Mouse (Mus musculus) erythroid progenitor cell, adult 5-6 weeks (primary cell): ENCODE measurements at regions not wholly inside any gene's neighbourhood (a gene's known extent, or its start where the extent isn't known, plus 50 kb on each side); places are given as distances from the start of the nearest gene placed in this dataset.

Experiments used
- ATAC-seq: replicated peaks from 2 replicates; pipeline ENCODE4 v1.8.0; 2016; ENCODE audit warnings: moderate number of reproducible peaks, mild to moderate bottlenecking, moderate TSS enrichment, inconsistent platforms; ENCODE audit not compliant: poor library complexity, low FRiP score, severe bottlenecking

DNA sequence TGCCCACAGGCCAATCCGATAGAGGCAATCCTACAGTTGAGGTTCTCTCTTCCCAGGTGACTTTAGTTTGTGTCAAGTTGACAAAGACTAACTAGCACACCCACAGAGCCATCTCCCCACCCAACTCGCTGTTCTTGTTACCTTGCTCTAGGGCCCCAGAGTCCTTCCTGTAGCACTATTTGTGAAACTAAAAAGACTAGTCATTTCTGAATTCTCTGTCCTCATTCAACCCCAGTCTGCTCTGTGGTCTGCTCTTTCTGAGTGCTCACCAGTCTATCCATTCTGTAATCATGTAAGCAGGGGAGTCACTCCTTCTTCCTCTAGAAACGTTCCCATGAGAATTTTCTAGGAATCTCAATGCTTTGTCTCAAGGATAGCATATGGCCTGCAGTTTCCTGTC, 184.2 kb upstream of the Xylt1 start:
- ATAC-seq: no peak

DNA sequence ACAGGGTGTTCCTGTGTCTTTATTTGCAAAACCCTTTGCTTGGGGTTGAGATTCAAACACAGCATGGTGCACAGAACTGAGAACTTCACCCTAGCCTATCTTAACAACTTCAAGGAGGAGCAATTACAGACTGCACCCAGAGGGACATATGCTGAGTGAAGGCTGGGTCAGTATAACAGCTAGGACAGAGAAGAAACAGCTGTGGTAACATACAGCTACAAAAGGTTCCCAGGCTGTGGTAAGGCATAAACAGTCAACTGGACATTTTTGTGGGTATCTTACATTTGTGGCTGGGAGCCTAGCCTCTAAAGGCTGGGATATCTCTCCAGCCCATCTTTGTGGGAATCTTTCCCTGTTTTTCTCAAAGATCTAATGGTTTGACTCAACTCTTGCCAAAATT, 154.5 kb upstream of the Xylt1 start:
- no peak for ATAC-seq

- ATAC-seq: no peak
Measured at GRCm38 (mm10) chr7:117229619-117230018, 151.2 kb upstream of the Xylt1 start.

GRCm38 (mm10) chr7:117256819-117257218, 124.0 kb upstream of the Xylt1 start:
- no peak for ATAC-seq

DNA sequence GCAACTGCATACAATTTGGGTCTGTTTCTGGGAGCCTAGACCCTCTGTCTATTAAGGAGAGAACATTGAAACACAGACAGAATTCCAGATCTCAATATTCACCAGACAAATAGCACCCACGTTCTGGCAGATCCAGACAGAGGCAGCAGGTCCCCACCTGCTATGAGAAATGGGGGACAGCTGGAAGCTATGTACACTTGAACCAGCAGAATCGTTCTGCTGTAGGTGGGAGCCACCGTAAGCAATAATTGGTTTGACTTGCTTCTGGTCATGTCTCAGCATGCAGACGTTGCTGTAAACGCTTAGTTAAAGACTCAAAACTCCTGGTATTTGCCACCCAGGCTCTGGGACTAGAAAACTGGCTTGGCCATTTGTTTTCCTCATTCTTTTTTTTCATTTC, 122.2 kb upstream of the Xylt1 start:
- ATAC-seq: no peak

DNA sequence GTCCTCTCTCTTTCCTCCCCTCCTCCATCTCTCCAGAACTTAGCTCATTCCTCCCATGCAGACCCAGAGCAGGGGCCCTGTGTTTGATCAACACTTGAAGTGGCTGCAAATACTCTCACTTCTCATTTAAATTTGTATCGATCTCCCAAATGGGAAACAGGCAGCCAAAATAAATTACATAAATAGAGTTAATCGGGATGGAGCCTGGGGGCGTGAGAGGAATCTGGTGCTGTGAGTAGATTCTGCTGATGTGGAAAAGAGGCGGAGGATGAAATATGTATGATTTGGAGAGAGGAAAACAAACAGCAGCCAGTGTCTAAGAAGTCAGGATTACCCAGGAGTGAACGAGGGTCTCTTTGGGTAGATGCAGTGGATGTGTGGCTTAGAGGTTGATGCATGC, 121.6 kb upstream of the Xylt1 start:
- ATAC-seq: no peak

- no peak for ATAC-seq
Measured at GRCm38 (mm10) chr7:117259674-117260294, 121.0 kb upstream of the Xylt1 start.

DNA sequence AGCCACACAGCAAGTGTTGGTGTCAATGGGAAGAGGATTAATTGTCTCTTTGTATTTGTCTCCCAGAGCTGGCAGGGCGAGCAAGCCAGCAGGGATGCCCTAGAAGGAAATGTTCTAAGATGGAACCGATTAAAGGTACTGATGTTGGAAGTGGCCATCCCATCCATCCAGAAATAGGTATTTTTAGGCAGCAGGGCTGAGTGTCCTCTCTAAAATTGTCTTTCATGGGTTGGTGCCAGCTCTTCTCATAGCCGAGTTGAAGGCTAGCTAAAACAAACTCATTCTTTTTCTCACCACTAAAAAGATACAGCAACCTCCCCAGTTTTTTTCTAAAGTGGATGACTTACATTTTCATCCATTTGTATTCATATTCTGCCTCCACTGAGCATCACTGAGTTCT, 120.2 kb upstream of the Xylt1 start:
- ATAC-seq: no peak

DNA sequence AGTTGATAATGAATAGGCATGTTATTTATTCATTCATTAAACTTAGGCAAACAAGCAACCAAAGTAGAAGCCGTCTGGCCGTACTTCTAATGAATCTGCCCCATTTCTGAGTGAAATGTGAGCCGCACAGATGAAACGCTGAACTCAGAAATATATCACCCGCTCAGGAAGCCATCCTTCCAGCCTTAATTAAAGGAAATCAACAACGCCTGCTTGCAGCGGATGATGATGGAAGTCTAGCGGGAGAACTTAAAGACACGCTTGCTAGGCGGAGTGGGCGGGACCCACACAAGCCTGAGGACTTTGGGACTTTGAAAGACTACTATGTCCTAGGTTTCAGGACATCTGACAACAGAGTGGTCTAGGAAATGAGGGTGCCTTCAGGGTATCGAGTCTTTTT, 117.7 kb upstream of the Xylt1 start:
- ATAC-seq: no peak

DNA sequence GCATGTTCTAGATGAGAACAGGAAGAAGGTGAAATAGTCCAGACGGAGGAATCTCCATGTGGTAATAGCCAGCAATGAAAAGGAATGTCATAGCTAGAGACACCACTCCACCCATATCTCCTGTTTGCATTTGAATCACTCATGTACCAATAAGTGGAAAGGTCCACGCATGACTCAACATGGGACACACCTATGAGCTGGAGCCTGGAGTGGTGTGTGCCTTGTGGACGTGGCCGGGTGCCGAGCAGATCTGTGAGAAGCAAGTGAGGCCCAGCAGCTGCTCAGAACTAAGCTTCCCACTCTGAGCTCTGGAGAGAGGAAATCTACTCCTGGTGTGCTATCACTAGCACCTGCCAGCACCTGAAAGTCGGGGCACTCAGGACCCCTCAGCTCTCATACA, 116.4 kb upstream of the Xylt1 start:
- no peak for ATAC-seq

DNA sequence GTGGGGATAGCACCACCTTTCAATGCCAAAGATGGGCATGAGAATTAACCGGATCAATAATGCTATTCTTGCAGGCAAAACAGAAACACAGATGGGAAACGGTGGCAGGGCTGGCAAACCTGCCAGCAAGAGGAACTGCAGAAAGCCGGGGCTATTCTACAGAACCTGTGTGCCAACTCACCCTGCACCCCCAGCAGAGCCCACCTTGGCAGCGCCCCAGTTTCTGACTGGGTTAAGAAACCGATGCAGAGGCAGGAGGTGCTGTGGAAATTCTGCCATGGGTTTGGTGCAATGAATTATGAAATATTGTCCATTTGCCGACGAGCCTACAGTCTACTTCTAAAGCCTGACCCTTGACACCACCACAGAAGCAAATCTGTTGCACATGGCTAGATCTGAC, 112.7 kb upstream of the Xylt1 start:
- no peak for ATAC-seq

DNA sequence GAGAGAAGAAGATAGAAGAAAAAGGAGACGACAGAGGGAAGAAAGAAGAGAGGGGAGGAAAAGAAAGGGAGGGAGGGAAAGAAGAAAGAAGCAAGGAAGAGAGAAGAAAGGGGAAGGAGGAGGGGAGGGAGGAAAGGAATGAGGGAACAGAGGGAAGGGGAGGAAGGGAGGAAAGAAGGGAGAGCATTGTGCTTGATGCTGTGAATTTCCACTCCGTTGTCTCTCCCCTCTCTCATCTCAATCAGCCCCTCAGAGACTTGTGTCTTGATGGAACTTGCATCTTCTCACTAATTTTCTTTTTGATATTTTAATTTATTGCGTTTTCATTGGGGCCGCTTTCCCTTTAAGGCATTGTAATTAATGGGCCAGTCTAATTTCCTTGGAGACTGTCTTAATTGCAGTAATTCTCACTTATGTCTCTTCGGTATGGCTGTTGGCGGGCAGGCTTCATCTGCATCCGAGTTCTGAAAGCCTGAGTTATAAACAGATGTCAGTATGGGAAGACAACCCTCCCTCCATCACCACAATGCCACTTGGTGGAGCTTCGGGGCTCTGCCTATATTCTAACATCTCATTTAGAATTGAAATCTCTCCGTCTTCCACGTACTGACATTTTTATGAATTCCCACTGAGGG, 111.4 kb upstream of the Xylt1 start:
- ATAC-seq: no peak

GRCm38 (mm10) chr7:117278388-117278961, 102.3 kb upstream of the Xylt1 start:
- no peak for ATAC-seq

- ATAC-seq: no peak
Measured at GRCm38 (mm10) chr7:117282194-117282593, 98.6 kb upstream of the Xylt1 start.

DNA sequence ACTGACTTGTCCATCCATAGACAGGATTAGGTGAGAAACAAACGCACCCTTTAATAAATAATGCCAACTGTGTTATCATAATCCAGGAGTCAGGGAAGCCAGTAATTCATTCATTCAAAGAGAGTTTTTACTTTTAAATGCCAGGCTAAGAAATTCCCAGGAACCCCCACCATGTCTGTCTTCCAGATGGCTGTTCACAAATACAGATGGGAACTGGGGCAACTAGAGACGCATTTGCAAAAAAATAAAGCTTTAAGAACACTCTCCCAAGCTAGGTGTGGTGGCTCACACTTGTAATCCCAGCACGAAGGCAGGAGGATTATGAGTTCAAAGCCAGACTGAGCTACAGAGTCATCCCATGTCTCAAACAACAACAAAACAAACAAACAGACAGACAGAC, 95.6 kb upstream of the Xylt1 start:
- no peak for ATAC-seq

DNA sequence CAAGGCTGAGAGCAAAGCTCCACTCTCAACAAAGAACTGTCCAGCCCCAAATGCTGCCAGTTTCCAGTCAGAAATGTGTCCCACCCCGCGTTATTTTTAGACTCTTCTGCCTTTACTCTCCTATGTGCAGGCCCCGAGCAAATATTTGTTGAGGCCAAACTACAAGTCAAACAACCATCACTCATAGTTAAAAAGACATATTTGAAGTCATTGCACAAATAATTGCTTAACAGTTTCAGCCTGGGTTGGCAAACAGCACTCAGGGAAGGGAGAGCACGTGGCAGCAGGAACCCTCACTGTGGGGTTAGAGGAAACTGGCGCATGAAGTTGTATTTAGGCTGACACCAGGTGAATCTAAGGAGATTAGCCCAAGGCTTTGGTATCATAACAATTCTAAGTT, 94.8 kb upstream of the Xylt1 start:
- no peak for ATAC-seq

DNA sequence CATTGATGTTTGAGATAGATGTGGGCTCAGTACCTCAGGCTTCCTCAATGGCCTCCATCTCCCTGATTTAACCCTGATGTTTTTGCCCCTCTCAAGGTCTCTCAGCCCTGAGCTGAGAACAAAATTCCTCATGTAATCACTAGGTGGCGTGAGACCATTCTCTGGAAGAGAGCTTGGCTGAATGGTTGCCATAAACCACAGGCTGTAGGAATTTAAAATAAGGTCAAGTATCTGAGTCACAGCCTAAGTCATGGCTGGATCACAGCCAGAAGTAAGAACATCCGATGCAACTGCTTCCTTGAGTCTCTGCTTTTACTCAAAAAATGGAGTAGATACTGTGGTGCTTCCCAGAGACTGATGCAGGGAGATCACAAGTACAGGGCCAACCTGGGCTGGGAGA, 77.1 kb upstream of the Xylt1 start:
- no peak for ATAC-seq

GRCm38 (mm10) chr7:117310586-117311200, 70.1 kb upstream of the Xylt1 start:
- ATAC-seq: no peak

DNA sequence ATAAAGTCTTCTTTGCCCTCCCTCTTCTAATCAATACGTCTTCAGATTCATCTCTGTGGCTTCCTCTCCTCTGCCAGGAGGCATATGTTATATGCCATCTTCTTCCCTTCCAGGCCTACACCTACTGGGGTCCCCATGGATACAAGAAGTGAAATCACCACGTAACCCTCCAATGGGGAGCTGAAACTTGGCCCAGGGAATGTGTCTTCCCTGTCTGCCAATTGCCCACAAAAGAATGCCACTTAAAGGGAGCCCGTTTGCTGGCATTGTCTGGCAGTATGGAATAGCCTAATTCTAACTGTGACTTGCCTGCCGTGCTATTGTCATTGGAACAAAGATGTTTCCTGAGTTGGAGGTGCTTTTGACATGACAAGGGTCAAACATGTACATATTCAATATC, 69.5 kb upstream of the Xylt1 start:
- no peak for ATAC-seq

- ATAC-seq: no peak
Measured at GRCm38 (mm10) chr7:117316126-117316805, 64.5 kb upstream of the Xylt1 start.

DNA sequence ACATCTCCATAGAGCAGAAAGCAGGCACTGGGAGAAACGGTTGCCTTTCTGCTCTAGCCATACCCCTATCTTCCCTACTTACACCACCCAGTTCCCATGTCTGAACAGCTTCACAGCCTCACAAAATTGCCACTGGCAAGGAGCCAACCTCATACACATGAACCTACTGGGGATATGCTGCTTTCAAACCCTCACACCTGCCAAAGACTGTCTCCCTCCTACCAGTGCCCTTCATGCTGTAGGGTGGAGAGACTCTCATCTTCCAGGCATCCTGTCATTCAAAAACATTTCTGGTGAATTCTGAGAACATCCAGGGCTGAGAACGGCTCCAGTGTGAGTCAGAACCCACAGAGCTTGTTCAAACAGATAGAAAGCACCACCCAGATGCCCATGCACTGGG, 63.4 kb upstream of the Xylt1 start:
- ATAC-seq: no peak
